Mouse (Mus musculus) kidney, postnatal 0 days (tissue): ENCODE measurements at regions not wholly inside any gene's neighbourhood (a gene's known extent, or its start where the extent isn't known, plus 50 kb on each side); places are given as distances from the start of the nearest gene placed in this dataset.

Experiments used
- ATAC-seq: fragments of 200-750 bp; cut with Nextera tagmentation; replicated peaks from 2 replicates; pipeline ENCODE4 v1.8.0; 2017; ENCODE audit warnings: low read depth, moderate number of reproducible peaks, moderate TSS enrichment, moderate library complexity; ENCODE audit not compliant: low FRiP score
- DNase-seq: peaks from one replicate; pipeline ENCODE4 v3.0.0-alpha.2; 2016; ENCODE audit warnings: low spot score
- H3K27ac ChIP-seq: fragments of 300-500 bp; sonication (generic); 2 replicates; pipeline ENCODE4 v1.5.1; 2014; ENCODE audit warnings: mild to moderate bottlenecking
- H3K27me3 ChIP-seq: fragments of 300-500 bp; sonication (generic); 2 replicates; pipeline ENCODE4 v1.6.1; 2014; ENCODE audit warnings: low read length, mixed read lengths; ENCODE audit not compliant: insufficient read depth
- H3K36me3 ChIP-seq: fragments of 300-500 bp; sonication (generic); 2 replicates; pipeline ENCODE4 v1.6.1; 2014; ENCODE audit warnings: low read length, mixed read lengths; ENCODE audit not compliant: insufficient read depth
- H3K4me1 ChIP-seq: fragments of 300-500 bp; sonication (generic); replicated peaks from 2 replicates; pipeline ENCODE4 v1.6.1; 2014; ENCODE audit warnings: antibody characterized with exemption, low read length, mixed read lengths; ENCODE audit not compliant: insufficient read depth
- H3K4me2 ChIP-seq: fragments of 300-500 bp; sonication (generic); 2 replicates; pipeline ENCODE4 v1.6.1; 2014; ENCODE audit warnings: mild to moderate bottlenecking, low read length, moderate library complexity, mixed read lengths
- H3K4me3 ChIP-seq: fragments of 300-500 bp; sonication (generic); replicated peaks from 2 replicates; pipeline ENCODE4 v1.5.1; 2014; ENCODE audit warnings: low read depth, low read length
- H3K9ac ChIP-seq: fragments of 300-500 bp; sonication (generic); 2 replicates; pipeline ENCODE4 v1.6.1; 2014; ENCODE audit warnings: low read depth, low read length
- H3K9me3 ChIP-seq: fragments of 300-500 bp; sonication (generic); replicated peaks from 2 replicates; pipeline ENCODE4 v1.6.1; 2016; ENCODE audit warnings: low read length, inconsistent platforms, mixed read lengths
- CTCF ChIP-seq: IDR thresholded peaks from 2 replicates; pipeline ENCODE4 v1.5.1; 2016; ENCODE audit warnings: antibody characterized with exemption, low read depth, mild to moderate bottlenecking, moderate library complexity
- WGBS: fragments of 180-500 bp; shearing (Covaris S2); extraction: QIAGEN DNeasy Blood & Tissue Kit; methylation state at CpG from one replicate; pipeline ENCODE4 v1.1.7; 2014; 5-methylcytosine and 5-hydroxymethylcytosine counted together

DNA sequence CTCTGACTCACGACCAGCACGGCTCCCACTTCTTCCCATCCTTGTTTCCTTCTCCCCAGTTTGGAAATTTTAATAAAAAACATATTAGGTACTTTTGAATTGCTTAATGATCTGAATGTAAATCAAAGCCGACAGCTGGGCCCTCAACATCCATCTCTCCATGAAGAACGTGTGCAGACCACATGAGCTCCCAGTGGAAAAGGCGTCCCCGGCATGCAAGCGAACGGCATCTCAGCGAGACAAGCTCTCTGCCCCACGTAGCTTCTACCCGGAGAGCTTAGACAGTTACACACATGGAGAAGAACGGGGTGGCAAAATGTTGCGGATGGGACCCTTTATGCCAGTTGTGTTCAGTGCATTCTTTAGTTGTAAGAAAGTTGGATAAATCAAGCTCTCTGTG is 109.6 kb upstream of the Lef1 start:
- 89% methylated on average over 13 of the region's 13 CpGs for WGBS
- ATAC-seq (no peak), DNase-seq (no peak)
- Histone ChIP-seq H3K4me2 (no peak overlapping the region), H3K9me3 (no peaks in the 10 kb centered on the region), H3K9ac (no peak overlapping the region), H3K4me1 (no peaks in the 10 kb centered on the region), H3K27me3 (no peaks in the 10 kb centered on the region), H3K4me3 (no peak overlapping the region), H3K27ac (no peak overlapping the region), H3K36me3 (no peaks in the 10 kb centered on the region)
- TF ChIP-seq CTCF = no peak

DNA sequence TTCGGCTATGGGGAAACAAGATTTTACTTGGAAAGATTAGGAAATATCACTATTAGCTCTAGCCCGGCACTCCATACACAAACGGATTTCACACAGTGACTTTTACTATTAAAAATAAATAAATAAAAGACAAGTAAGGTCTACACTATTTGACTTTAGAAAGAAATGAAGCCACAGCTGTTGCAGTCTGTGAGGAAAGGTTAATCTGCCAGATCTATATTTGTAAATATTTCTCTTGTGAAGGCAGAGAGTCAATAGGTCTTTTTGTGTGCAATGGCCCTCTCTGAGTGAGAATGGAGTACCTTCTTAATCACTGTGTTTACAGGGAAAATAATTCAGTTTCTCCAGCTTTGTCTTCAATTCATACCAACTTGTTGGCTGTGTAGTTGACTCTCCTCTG is 110.0 kb upstream of the Lef1 start:
- no peaks in the 10 kb centered on the region for H3K27me3 ChIP-seq
- H3K27ac ChIP-seq = no peak overlapping the region
- ATAC-seq = no peak
- H3K4me3 ChIP-seq = no peak overlapping the region
- no peak for DNase-seq
- TF ChIP-seq CTCF = no peak
- no peak overlapping the region for H3K4me2 ChIP-seq
- no peak overlapping the region for H3K9ac ChIP-seq
- H3K36me3 ChIP-seq = no peaks in the 10 kb centered on the region
- H3K9me3 ChIP-seq = no peaks in the 10 kb centered on the region
- no peaks in the 10 kb centered on the region for H3K4me1 ChIP-seq
- WGBS = 62% methylated on average over 3 of the region's 3 CpGs

DNA sequence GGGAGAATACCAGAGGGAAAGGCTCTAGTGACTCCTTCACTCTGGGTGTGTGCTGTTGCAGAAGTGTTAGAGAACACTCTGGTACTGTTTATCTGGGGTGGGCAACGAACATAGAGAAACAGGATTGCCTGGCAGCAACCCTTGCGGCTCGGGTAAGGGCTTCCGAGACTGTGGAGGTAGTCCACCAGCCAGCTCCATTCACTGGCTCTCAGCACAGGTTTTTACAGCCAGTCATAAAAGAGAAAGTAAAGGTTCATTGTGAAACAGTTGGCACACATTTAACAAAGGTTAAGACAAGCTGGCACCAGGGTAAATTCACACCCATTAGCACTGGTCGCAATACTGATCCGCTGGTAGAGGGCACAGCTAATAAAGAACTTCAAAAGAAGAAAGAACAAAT is 110.5 kb upstream of the Lef1 start:
- Histone ChIP-seq H3K9me3 (no peaks in the 10 kb centered on the region), H3K4me3 (no peak overlapping the region), H3K27me3 (no peaks in the 10 kb centered on the region), H3K36me3 (no peaks in the 10 kb centered on the region), H3K4me1 (no peaks in the 10 kb centered on the region), H3K27ac (no peak overlapping the region), H3K9ac (no peak overlapping the region), H3K4me2 (no peak overlapping the region)
- ATAC-seq (no peak), DNase-seq (no peak)
- no peak for TF ChIP-seq CTCF
- WGBS = 49% methylated on average over 6 of the region's 6 CpGs

DNA sequence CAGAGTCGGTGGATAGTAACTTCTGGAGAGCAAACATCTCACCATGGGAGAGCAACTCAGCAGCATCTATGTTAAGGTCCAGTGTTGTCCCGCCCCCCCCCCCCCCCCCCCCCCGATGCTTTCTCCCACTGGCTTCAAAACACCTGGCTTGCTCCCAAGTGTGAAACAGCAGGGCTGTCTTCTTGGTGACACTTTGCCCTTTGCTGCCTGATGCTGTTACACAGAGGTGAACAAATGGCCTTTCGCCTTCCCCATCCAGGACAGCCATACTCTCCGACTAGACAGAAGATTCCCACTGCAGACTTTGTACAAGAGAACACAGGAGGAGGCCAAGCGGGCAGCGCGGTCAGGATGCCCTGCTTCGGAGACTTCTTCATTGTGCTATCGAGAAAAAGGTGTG is 111.8 kb upstream of the Lef1 start:
- DNase-seq (no peak), ATAC-seq (no peak)
- Histone ChIP-seq H3K36me3 (no peaks in the 10 kb centered on the region), H3K4me3 (no peak overlapping the region), H3K27ac (no peak overlapping the region), H3K4me2 (no peak overlapping the region), H3K27me3 (no peaks in the 10 kb centered on the region), H3K9ac (no peak overlapping the region), H3K9me3 (no peaks in the 10 kb centered on the region), H3K4me1 (no peaks in the 10 kb centered on the region)
- TF ChIP-seq CTCF = no peak
- 38% methylated on average over 9 of the region's 10 CpGs for WGBS

DNA sequence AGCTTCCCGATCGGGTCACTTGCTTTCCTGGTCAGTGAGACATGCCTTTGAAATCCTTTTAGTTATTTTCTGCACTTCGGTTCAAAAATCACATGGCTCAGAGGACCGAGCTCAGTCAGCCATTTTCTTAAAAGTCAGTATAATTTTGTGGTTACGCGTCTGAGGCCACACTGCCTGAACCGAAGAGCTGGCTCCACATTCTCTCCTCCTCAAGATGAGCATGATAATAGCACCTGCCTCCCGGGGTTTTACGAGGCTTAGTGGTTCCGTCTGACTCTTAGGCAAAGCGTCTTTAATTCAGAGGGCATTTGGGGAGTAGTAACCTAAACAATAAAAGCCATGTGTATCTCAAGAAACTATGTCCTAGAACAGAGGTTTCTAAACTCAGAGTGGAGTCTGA is 113.5 kb upstream of the Lef1 start:
- TF ChIP-seq CTCF = no peak
- H3K4me3 ChIP-seq = no peak overlapping the region
- H3K9ac ChIP-seq = no peak overlapping the region
- H3K27ac ChIP-seq = no peak overlapping the region
- H3K27me3 ChIP-seq = no peaks in the 10 kb centered on the region
- ATAC-seq (no peak), DNase-seq (no peak)
- 31% methylated on average over 11 of the region's 11 CpGs for WGBS
- no peaks in the 10 kb centered on the region for H3K9me3 ChIP-seq
- no peaks in the 10 kb centered on the region for H3K36me3 ChIP-seq
- H3K4me1 ChIP-seq = no peaks in the 10 kb centered on the region
- no peak overlapping the region for H3K4me2 ChIP-seq

DNA sequence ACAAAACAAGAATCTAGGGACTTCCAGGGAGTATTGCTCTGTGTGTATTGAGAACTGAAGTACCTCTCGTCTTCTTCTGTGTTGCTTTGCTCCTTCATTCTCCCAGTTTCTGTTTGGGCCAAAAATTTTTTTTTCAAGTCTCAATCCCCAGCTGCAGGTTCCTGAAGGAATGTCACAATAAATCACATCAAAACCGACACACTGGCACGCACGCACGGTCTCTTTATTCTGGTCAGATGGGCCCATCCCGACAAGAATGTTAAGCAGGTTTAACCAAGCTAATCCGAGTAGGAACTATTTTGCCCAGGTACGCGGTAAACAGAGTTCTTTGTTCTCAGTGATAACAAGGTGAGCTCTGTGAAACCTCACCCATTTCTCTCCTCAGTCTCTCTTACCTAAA is 118.3 kb upstream of the Lef1 start:
- Histone ChIP-seq H3K27ac (no peak overlapping the region), H3K4me1 (no peaks in the 10 kb centered on the region), H3K27me3 (no peaks in the 10 kb centered on the region), H3K9me3 (no peaks in the 10 kb centered on the region), H3K4me2 (no peak overlapping the region), H3K36me3 (no peaks in the 10 kb centered on the region), H3K9ac (no peak overlapping the region), H3K4me3 (no peak overlapping the region)
- no peak for DNase-seq
- 59% methylated on average over 9 of the region's 9 CpGs for WGBS
- ATAC-seq = no peak
- TF ChIP-seq CTCF = no peak

DNA sequence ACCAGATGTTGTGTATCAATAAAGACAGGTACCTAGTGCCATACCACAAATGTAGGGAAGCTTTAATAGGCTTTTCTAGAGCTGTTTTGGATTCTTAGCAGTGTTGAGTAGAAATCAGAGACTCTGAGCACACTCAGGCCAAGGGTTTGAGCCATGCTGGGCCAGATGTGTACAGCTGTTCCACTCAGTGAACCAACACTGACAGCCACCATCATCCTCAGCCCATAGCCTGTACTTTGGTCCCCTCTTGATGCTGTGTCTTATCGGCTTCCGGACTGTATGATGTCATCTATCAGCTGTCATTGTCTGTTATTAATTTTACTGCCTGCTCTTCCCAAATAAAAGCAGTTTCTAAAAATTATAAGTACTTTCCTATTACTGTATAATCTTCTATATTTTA is 123.6 kb upstream of the Lef1 start:
- no peaks in the 10 kb centered on the region for H3K4me1 ChIP-seq
- H3K9ac ChIP-seq = no peak overlapping the region
- H3K27ac ChIP-seq = no peak overlapping the region
- DNase-seq = no peak
- H3K27me3 ChIP-seq = no peaks in the 10 kb centered on the region
- no peaks in the 10 kb centered on the region for H3K36me3 ChIP-seq
- no peak overlapping the region for H3K4me3 ChIP-seq
- no peak for ATAC-seq
- TF ChIP-seq CTCF = no peak
- no peaks in the 10 kb centered on the region for H3K9me3 ChIP-seq
- 77% methylated on average over 2 of the region's 2 CpGs for WGBS
- H3K4me2 ChIP-seq = no peak overlapping the region
